Comparison of ENCODE assay signal across 8 mouse cellular contexts in genomic region chr7:113256046-113256445, GRCm38 (mm10). TPM values are rescaled to one million over a fixed set of nuclear protein-coding genes. Genes with fewer than 3 reads are reported as not detected.
DNase-seq lines count a peak whose midpoint lies in the region; ATAC-seq and TF ChIP-seq lines count a peak whose summit lies in the region.
"Had no signal": no experiment of that assay in that cellular context is flagged by ENCODE, and none has a peak within 500 bp of the region (broad histone marks: within the 10 kb centered on the region; RNA-seq: fewer than 3 reads in every experiment).

No protein-coding gene starts in this region.

- TF ChIP-seq EP300 in ES-Bruce4 (IDR thresholded peaks at IDR 0.05; ENCODE audit: insufficient read depth, low read depth, low read length) = no peak

- H3K4me1 ChIP-seq in intestine, embryonic 14.5 days (replicated peaks; ENCODE audit: control insufficient read depth, insufficient read depth, low read length) = no peaks in the 10 kb centered on the region; the same call in 1 of the 2 replicates
- peaks cover 12% of the 10 kb centered on the region; the same call in 1 of the 2 replicates for H3K4me1 ChIP-seq in intestine, embryonic 15.5 days (replicated peaks)
- peaks cover 3% of the 10 kb centered on the region for H3K4me1 ChIP-seq in ES-Bruce4 (ENCODE audit: control insufficient read depth, insufficient read depth, low read length)
- H3K4me1 ChIP-seq in lung, embryonic 15.5 days = peaks cover 41% of the 10 kb centered on the region

- no peak overlapping the region for H3K9ac ChIP-seq in intestine, embryonic 14.5 days (ENCODE audit: low read length)
- H3K9ac ChIP-seq in intestine, embryonic 15.5 days = no peak overlapping the region
- H3K9ac ChIP-seq in ES-Bruce4 (ENCODE audit: low read depth, poor library complexity, severe bottlenecking) = no peak overlapping the region
- no peak overlapping the region for H3K9ac ChIP-seq in lung, embryonic 15.5 days
- H3K9ac ChIP-seq: midbrain, embryonic 12.5 days had no signal

- TF ChIP-seq POLR2A in ES-Bruce4 (IDR thresholded peaks at IDR 0.05; ENCODE audit: insufficient read depth, low read length) = no peak

- peak; percentile 67 for TF ChIP-seq CTCF in ES-Bruce4 (IDR thresholded peaks at IDR 0.05; ENCODE audit: low read depth, low read length)

- H3K27ac ChIP-seq in intestine, embryonic 14.5 days (ENCODE audit: low read depth) = no peak overlapping the region
- no peak overlapping the region for H3K27ac ChIP-seq in intestine, embryonic 15.5 days
- peak overlapping the region; percentile 26; the same call in 1 of the 2 replicates for H3K27ac ChIP-seq in ES-Bruce4 (ENCODE audit: insufficient read depth, low read length)
- peak overlapping the region; percentile 25; the same call in 1 of the 2 replicates for H3K27ac ChIP-seq in lung, embryonic 15.5 days
- H3K27ac ChIP-seq: midbrain, embryonic 12.5 days had no signal

- H3K4me3 ChIP-seq in intestine, embryonic 14.5 days (ENCODE audit: low read depth, low read length) = no peak overlapping the region
- no peak overlapping the region for H3K4me3 ChIP-seq in intestine, embryonic 15.5 days (replicated peaks)
- no peak overlapping the region for H3K4me3 ChIP-seq in ES-Bruce4 (ENCODE audit: low read depth, low read length)
- no peak overlapping the region for H3K4me3 ChIP-seq in lung, embryonic 15.5 days
- H3K4me3 ChIP-seq: midbrain, embryonic 12.5 days had no signal

- H3K4me2 ChIP-seq in intestine, embryonic 14.5 days (ENCODE audit: low read length) = no peak overlapping the region
- H3K4me2 ChIP-seq in intestine, embryonic 15.5 days (replicated peaks) = no peak overlapping the region
- H3K4me2 ChIP-seq in lung, embryonic 15.5 days = no peak overlapping the region
- H3K4me2 ChIP-seq: midbrain, embryonic 12.5 days had no signal

- DNase-seq in intestine, embryonic 14.5 days (ENCODE audit: low spot score) = peak; percentile 72
- DNase-seq in A20 (ENCODE audit: low read depth, low spot score) = peak; percentile 48
- DNase-seq in embryo, embryonic 10 days (ENCODE audit: low spot score) = peak; percentile 38
- peak; percentile 61 for DNase-seq in testis, postnatal 10 days (ENCODE audit: low spot score)

- H3K27me3 ChIP-seq in intestine, embryonic 14.5 days (replicated peaks; ENCODE audit: control insufficient read depth, insufficient read depth, low read length) = no peaks in the 10 kb centered on the region
- H3K27me3 ChIP-seq in intestine, embryonic 15.5 days (replicated peaks) = no peaks in the 10 kb centered on the region
- no peaks in the 10 kb centered on the region for H3K27me3 ChIP-seq in ES-Bruce4 (ENCODE audit: control insufficient read depth, insufficient read depth, low read length, poor library complexity, severe bottlenecking)
- no peaks in the 10 kb centered on the region for H3K27me3 ChIP-seq in lung, embryonic 15.5 days

- no peaks in the 10 kb centered on the region for H3K9me3 ChIP-seq in intestine, embryonic 14.5 days (ENCODE audit: control insufficient read depth, low read length)
- H3K9me3 ChIP-seq in intestine, embryonic 15.5 days = no peaks in the 10 kb centered on the region
- H3K9me3 ChIP-seq in ES-Bruce4 (replicated peaks; ENCODE audit: control insufficient read depth, insufficient read depth, low read length, poor library complexity, severe bottlenecking) = no peaks in the 10 kb centered on the region
- H3K9me3 ChIP-seq in lung, embryonic 15.5 days = no peaks in the 10 kb centered on the region
- H3K9me3 ChIP-seq: midbrain, embryonic 12.5 days had no signal

- no peak for ATAC-seq in intestine, embryonic 14.5 days (replicated peaks; ENCODE audit: low FRiP score, low TSS enrichment, low read depth)
- no peak for ATAC-seq in intestine, embryonic 15.5 days
- ATAC-seq in lung, embryonic 15.5 days (ENCODE audit: borderline replicate concordance, extremely low read depth, low FRiP score, low TSS enrichment) = no peak

- WGBS in intestine, embryonic 14.5 days = 39% methylated on average over 4 of the region's 4 CpGs
- 40% methylated on average over 4 of the region's 4 CpGs for WGBS in intestine, embryonic 15.5 days
- 44% methylated on average over 4 of the region's 4 CpGs for WGBS in lung, embryonic 15.5 days

- no peaks in the 10 kb centered on the region for H3K36me3 ChIP-seq in intestine, embryonic 14.5 days (ENCODE audit: control insufficient read depth, insufficient read depth, low read length)
- H3K36me3 ChIP-seq in intestine, embryonic 15.5 days = no peaks in the 10 kb centered on the region
- H3K36me3 ChIP-seq in ES-Bruce4 (ENCODE audit: control insufficient read depth, insufficient read depth, low read length, poor library complexity, severe bottlenecking) = peaks cover 9% of the 10 kb centered on the region; the same call in 1 of the 2 replicates
- H3K36me3 ChIP-seq in lung, embryonic 15.5 days = no peaks in the 10 kb centered on the region
- H3K36me3 ChIP-seq: midbrain, embryonic 12.5 days had no signal

RNA-seq across cellular contexts. Expression of gene Arntl, which starts 48.8 kb away (rescaled TPM):
- 7.9 TPM in 2 replicates for polyA plus RNA-seq in intestine, embryonic 14.5 days (2014; fragmentation: Nextera tagmentation; extraction: Ambion mirVana)
- 8.4 and 8.5 TPM in 2 replicates for polyA plus RNA-seq in intestine, embryonic 15.5 days (2015; fragmentation: Nextera tagmentation; extraction: Ambion mirVana)
- polyA plus RNA-seq in ES-Bruce4 (2011; ENCODE audit: insufficient read depth, insufficient read length, low read depth, missing spikeins) = 13.3 and 13.8 TPM in 2 replicates
- polyA plus RNA-seq in lung, embryonic 15.5 days (2015; fragmentation: Nextera tagmentation; extraction: Ambion mirVana) = 11.1 and 11.8 TPM in 2 replicates

Comparison
In these comparisons a context has a peak if more than half of its experiments do, and no peak if none do; other contexts are left out.
1. H3K27ac ChIP-seq: peak in ES-Bruce4 (single experiment) and lung, embryonic 15.5 days (single experiment); none in intestine, embryonic 14.5 days (single experiment) and intestine, embryonic 15.5 days (single experiment).
2. Peak in every context shown above with its lines, with median percentiles within 50 percentile points of each other: DNase-seq.